Mouse (Mus musculus) neutrophil, adult 5-6 weeks (primary cell): ENCODE measurements around the gene Hoxd4. TPM values are rescaled to one million over a fixed set of nuclear protein-coding genes. Genes with fewer than 3 reads are reported as not detected.

Experiments
- ATAC-seq: fragments of 151-379, 151-347 bp; 2 replicates; pipeline ENCODE4 v1.8.0; 2017; ENCODE audit warnings: mild to moderate bottlenecking, moderate TSS enrichment; ENCODE audit not compliant: insufficient number of reproducible peaks, poor library complexity, low FRiP score, severe bottlenecking; ENCODE audit errors: extremely low read depth
- total RNA-seq: library from RNA; stranded (forward); fragments of 200-1000 nt; gene quantifications from 2 replicates; pipeline ENCODE4 v1.2.3, GENCODE M21; 2017

The Hoxd4 gene
- total RNA-seq, 1 experiment from 2014 or later = not detected

DNA sequence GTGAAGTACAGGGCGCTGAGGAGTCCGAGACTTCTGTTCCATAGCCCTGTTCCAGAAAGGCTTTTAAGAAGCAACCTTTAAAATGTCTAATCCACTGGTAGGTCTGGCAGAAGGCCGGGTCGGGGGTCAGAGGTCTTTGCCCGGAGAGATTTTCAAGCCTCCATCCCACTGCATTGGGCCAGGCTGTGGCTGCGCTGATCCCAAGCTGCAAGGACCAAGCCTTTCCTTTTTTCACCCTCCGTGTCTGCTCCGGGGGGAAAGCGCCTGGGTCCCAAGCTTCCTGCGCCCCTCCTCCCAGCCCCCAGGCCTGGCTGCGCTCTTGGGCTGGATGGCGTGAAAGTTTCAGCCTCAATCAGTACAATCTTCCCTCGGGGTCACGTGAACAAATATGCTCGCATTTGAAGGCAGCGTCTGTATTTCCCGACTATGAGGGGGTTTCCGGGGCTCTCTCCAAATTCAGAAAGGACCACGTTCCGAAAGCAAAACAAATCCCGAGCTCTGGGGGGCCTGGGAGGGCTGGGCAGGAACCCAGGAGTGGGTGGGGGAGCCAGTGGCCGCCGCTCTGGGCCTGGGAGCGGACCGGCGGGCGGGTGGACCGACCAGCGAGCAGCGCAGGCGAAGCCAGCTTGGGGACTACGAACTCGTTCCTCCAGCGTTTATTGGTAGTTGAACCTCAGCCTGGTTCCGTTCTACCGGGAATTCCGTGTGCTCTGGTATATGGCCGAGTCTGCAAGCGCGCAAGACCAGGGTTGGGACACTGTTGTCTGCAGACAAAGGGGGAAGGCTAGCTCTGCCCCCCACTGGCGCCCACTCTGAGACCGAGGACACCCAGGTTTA, 24.3 kb downstream of the Hoxd4 start:
- no peak for ATAC-seq

GRCm38 (mm10) chr2:74736688-74737577, 25.2 kb downstream of the Hoxd4 start:
- no peak for ATAC-seq

- ATAC-seq = no peak
Measured at GRCm38 (mm10) chr2:74737578-74738070, 25.9 kb downstream of the Hoxd4 start.

DNA sequence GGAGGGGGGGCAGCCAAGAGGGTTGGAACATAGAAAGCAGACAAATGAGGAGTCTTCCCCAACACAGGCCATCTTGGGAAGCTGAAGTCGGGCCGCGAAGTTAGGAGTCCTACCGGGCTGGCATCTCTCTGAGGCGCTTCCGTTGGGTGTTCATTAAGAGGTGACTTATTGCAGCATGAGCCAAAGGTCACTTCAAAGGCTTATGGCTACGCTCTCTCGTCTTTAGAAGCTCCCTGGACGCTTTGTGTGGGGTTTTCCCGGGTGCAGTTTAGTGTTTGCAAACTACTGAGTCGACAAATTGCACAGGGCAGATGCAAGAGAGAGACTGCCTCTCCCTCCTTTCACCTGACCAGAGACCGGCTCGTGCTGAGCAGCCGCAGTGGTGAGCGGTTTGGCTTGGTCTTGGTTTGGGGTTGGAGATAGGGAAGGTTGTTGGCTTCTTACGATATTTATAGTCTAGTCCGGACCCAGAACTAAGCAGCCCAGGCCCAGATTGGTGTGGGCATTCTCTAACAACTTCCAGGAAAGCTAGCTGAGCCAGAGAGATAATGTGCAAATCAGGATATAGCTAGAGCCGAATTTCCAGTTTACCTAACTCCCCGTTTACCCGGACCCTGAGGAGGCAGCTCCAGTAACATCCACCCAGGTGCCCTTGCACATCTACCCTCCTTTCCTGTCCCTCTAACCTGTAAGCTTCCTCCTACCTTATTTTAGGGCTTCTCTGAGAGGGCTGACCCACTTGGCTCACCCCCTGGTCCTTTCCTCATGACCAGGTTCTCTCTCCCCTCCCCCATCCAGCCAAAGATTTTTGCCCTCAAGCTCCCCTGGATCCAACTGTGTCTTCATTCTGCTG, 27.1 kb downstream of the Hoxd4 start:
- no peak for ATAC-seq

- ATAC-seq = no peak
Measured at GRCm38 (mm10) chr2:74739476-74739800, 27.7 kb downstream of the Hoxd4 start.

- ATAC-seq = no peak
Measured at GRCm38 (mm10) chr2:74739869-74740268, 28.1 kb downstream of the Hoxd4 start.

DNA sequence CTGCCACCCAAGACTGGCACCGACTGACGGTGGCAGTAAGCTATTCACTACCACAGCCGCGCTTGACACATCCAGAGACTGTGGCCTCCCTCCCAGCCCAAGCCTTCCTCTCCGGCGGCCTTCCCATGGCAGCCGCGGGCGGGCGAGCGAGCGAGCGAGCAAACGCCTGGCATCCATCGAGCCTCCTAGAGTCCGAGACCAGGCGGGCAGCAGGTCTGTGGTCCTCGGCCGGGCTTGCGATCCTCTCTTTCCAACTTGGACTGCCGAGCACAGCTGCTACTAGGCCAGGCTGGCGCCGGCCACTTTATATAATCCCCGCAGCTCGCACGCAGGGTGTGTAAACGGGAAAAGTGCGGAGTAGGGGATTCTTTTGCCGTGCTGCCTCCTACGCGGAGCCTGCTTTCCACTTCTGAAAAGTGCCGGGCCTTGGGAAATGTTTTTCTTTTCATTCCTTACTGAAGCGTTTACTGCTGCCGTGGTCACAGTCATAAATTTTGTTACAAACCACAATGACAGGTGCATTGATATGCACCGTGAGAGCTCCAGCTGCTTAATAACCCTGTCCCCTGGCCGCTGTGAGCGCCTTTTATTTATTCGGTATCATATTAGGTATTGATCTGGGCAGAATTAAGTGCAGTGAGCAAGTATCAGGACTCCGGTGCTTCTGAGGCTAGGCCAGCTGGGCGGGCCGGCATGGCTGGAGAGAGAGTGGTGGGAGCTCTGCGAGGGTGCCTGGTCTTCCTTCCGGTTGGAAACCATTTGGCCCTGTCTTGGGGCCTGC, 28.8 kb downstream of the Hoxd4 start:
- no peak for ATAC-seq

DNA sequence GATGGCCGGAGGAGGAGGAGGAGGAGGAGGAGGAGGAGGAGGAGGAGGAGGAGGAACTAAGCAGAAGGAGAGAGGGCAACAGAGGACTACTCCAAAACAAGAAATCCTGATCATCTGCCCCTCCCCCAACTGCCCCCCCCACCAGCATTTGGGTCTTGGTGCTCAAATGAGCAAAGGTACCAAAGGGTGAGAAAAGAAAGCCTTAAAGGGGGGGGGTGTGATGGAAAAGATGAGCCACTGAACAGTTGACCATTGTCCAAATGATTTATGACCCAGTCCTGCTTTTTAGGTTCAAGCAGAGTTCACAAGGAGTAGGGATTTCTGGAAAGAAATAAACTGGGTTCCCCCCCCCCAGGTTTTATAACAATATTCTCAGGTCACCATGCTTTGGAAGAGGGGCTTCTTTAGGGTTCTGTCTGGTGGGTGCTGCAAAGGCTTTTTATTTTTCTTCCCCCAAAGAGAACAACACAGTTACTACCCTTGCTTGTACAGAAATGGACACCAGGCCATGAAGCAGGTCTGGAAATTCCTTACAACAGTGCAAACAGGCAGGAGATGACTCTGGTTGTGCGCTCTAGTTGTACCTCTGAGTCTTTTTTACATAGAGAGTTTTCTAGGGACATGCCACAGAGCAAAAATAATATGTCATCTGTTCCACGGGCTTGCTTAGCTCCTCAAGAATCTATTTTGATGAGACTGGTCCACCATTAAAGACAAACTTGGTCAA, 29.7 kb downstream of the Hoxd4 start:
- ATAC-seq = no peak

- ATAC-seq = no peak
Measured at GRCm38 (mm10) chr2:74741979-74742277, 30.2 kb downstream of the Hoxd4 start.

GRCm38 (mm10) chr2:74745540-74746297, 34.0 kb downstream of the Hoxd4 start:
- ATAC-seq = no peak

DNA sequence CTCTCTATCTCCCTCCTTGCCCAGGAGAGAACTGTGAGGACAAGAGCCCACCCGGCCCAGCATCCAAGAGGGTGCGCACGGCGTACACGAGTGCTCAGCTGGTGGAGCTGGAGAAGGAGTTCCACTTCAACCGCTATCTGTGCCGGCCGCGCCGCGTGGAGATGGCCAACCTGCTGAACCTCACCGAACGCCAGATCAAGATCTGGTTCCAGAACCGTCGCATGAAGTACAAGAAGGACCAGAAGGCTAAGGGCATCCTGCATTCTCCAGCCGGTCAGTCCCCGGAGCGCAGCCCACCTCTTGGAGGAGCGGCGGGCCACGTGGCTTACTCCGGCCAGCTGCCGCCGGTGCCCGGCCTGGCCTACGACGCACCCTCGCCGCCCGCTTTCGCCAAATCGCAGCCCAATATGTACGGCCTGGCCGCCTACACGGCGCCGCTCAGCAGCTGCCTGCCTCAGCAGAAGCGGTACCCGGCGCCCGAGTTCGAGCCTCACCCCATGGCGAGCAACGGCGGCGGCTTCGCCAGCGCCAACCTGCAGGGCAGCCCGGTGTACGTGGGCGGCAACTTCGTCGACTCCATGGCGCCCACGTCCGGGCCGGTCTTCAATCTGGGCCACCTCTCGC, 34.7 kb downstream of the Hoxd4 start:
- no peak for ATAC-seq

GRCm38 (mm10) chr2:74747006-74747405, 35.3 kb downstream of the Hoxd4 start:
- ATAC-seq = no peak

GRCm38 (mm10) chr2:74747661-74748141, 36.0 kb downstream of the Hoxd4 start:
- ATAC-seq = no peak

- ATAC-seq = no peak
Measured at GRCm38 (mm10) chr2:74748436-74748995, 36.8 kb downstream of the Hoxd4 start.

DNA sequence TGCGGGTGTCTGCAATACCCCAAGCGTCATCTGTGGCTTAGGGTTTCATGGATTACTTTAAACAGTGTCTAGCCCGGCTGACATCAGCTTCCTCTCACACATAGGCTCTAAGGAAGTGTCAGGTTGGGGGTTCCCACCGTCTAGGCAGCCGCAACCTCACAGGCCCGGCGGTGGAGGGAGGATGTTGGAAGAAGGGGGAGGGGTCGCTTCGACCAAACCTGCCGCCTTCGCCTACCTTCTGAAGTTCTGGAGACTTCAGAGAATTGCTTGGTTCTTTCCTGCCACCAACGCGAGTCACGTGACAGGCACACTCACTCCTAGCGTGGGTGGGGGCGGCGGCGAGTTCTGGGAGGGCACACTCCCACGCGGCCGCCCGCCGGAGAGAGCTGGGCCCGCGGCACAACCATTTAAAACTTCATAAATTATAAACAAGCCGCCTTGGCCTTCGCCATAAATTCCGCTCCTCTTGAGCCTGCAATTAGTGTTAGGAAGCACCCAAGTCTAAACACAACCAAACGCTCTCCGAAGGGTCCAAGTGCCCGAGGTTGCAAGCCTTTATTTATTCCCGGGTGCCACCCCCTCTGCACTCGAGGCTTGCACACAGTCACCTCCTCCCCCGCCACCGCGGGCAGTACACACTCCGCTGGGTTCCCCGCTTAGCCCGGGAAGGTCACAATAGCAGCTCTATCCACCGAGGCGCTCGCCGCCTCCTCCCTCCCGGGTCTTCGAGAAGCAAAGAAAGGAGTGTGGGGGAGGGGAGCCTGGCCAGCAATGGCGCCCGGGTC, 37.8 kb downstream of the Hoxd4 start:
- ATAC-seq = no peak
